Mouse (Mus musculus) hindbrain, embryonic 14.5 days (tissue): ENCODE results near the gene Edaradd. TPM values are rescaled to one million over a fixed set of nuclear protein-coding genes. Genes with fewer than 3 reads are reported as not detected.
"Not testable (repeated sequence)": the region's sequence is repeated elsewhere in the genome, so short reads cannot be mapped to it uniquely, and the experiment has no call there.

ENCODE experiments used
- ATAC-seq: fragments of 200-750 bp; cut with Nextera tagmentation; 2 replicates; pipeline ENCODE4 v1.8.0; 2017; ENCODE audit warnings: moderate number of reproducible peaks, mild to moderate bottlenecking, moderate TSS enrichment, moderate library complexity; ENCODE audit not compliant: low FRiP score
- DNase-seq: peaks from one replicate; pipeline ENCODE4 v3.0.0-alpha.2; 2015; ENCODE audit warnings: low spot score
- H3K27ac ChIP-seq: fragments of 300-500 bp; sonication (generic); 2 replicates; pipeline ENCODE4 v1.5.1; 2014; ENCODE audit warnings: mild to moderate bottlenecking, moderate library complexity
- H3K27me3 ChIP-seq: fragments of 300-500 bp; sonication (generic); 2 replicates; pipeline ENCODE4 v1.6.1; 2014; ENCODE audit warnings: mild to moderate bottlenecking, low read length, mixed read lengths; ENCODE audit not compliant: control insufficient read depth, insufficient read depth
- H3K36me3 ChIP-seq: fragments of 300-500 bp; sonication (generic); replicated peaks from 2 replicates; pipeline ENCODE4 v1.6.1; 2014; ENCODE audit not compliant: control insufficient read depth, insufficient read depth
- H3K4me1 ChIP-seq: fragments of 300-500 bp; sonication (generic); replicated peaks from 2 replicates; pipeline ENCODE4 v1.6.1; 2014; ENCODE audit warnings: antibody characterized with exemption, low read length, mixed read lengths; ENCODE audit not compliant: control insufficient read depth, insufficient read depth
- H3K4me2 ChIP-seq: fragments of 300-500 bp; sonication (generic); replicated peaks from 2 replicates; pipeline ENCODE4 v1.6.1; 2014; ENCODE audit warnings: mild to moderate bottlenecking, moderate library complexity
- H3K4me3 ChIP-seq: fragments of 300-500 bp; sonication (generic); replicated peaks from 2 replicates; pipeline ENCODE4 v1.5.1; 2014; ENCODE audit warnings: mild to moderate bottlenecking, low read length
- H3K9ac ChIP-seq: fragments of 300-500 bp; sonication (generic); 2 replicates; pipeline ENCODE4 v1.6.1; 2014
- H3K9me3 ChIP-seq: fragments of 300-500 bp; sonication (generic); 2 replicates; pipeline ENCODE4 v1.6.1; 2016; ENCODE audit warnings: low read length; ENCODE audit not compliant: control insufficient read depth
- WGBS: fragments of 180-500 bp; shearing (Covaris S2); extraction: QIAGEN DNeasy Blood & Tissue Kit; methylation state at CpG from one replicate; pipeline ENCODE4 v1.1.7; 2014; 5-methylcytosine and 5-hydroxymethylcytosine counted together
- polyA plus RNA-seq: library from polyadenylated mRNA; unstranded; fragments of >200 nt; fragmentation: Nextera tagmentation; extraction: Ambion mirVana; gene quantifications from 2 replicates; pipeline ENCODE4 v1.2.1, GENCODE M21; 2014

Edaradd gene
- polyA plus RNA-seq, 1 experiment from 2014 or later: 2.0 TPM

GRCm38 (mm10) chr13:12473724-12474378 is 46.4 kb downstream of the Edaradd start:
- H3K4me1 ChIP-seq: no peaks in the 10 kb centered on the region
- DNase-seq (peak; percentile 96), ATAC-seq (peak; percentile 87)
- H3K9me3 ChIP-seq: no peaks in the 10 kb centered on the region
- no peaks in the 10 kb centered on the region for H3K27me3 ChIP-seq
- 0 out of 2 replicates have a peak overlapping the region, but pooled peaks have one; percentile 26 for H3K9ac ChIP-seq
- no peaks in the 10 kb centered on the region for H3K36me3 ChIP-seq
- 38% methylated on average over 8 of the region's 8 CpGs for WGBS
- H3K27ac ChIP-seq: no peak overlapping the region
- H3K4me2 ChIP-seq: no peak overlapping the region
- H3K4me3 ChIP-seq: no peak overlapping the region

- H3K9me3 ChIP-seq: no peaks in the 10 kb centered on the region
- ATAC-seq (no peak), DNase-seq (no peak)
- no peaks in the 10 kb centered on the region for H3K27me3 ChIP-seq
- no peak overlapping the region for H3K4me2 ChIP-seq
- no peak overlapping the region for H3K9ac ChIP-seq
- no peaks in the 10 kb centered on the region for H3K4me1 ChIP-seq
- no peak overlapping the region for H3K4me3 ChIP-seq
- H3K27ac ChIP-seq: no peak overlapping the region
- whole genome bisulfite sequencing: 97% methylated on average over 1 of the region's 1 CpGs
- no peaks in the 10 kb centered on the region for H3K36me3 ChIP-seq
These were observed 51.8 kb downstream of the Edaradd start for GRCm38 (mm10) chr13:12468488-12468887.

GRCm38 (mm10) chr13:12464844-12465243 is 55.4 kb downstream of the Edaradd start, which contains the start of gene Lgals8:
Gene Lgals8 (minus strand): TSS chr13:12464944.
- Histone ChIP-seq H3K36me3 (no peaks in the 10 kb centered on the region), H3K4me3 (no peak within 1 kb of the TSS), H3K27me3 (no peaks in the 10 kb centered on the region), H3K9me3 (no peaks in the 10 kb centered on the region), H3K9ac (no peak within 1 kb of the TSS), H3K4me2 (no peak within 1 kb of the TSS), H3K27ac (no peak within 1 kb of the TSS), H3K4me1 (peaks cover 6% of the 10 kb centered on the region; the same call in 1 of the 2 replicates)
- DNase-seq: no peak
- no peak for ATAC-seq
- 89% methylated on average over 1 of the region's 1 CpGs for WGBS

GRCm38 (mm10) chr13:12464159-12464558 is 56.1 kb downstream of the Edaradd start:
- not testable (repeated sequence) for ATAC-seq, H3K9me3 ChIP-seq, H3K27ac ChIP-seq, H3K27me3 ChIP-seq, H3K4me3 ChIP-seq, H3K9ac ChIP-seq, H3K4me1 ChIP-seq, H3K36me3 ChIP-seq, H3K4me2 ChIP-seq, DNase-seq
- 79% methylated on average over 6 of the region's 6 CpGs for WGBS

- H3K9me3 ChIP-seq: no peaks in the 10 kb centered on the region
- 83% methylated on average over 4 of the region's 4 CpGs for WGBS
- peaks cover 6% of the 10 kb centered on the region; the same call in 1 of the 2 replicates for H3K4me1 ChIP-seq
- DNase-seq: no peak
- ATAC-seq: no peak
- no peak overlapping the region for H3K4me3 ChIP-seq
- no peak overlapping the region for H3K4me2 ChIP-seq
- no peaks in the 10 kb centered on the region for H3K36me3 ChIP-seq
- no peak overlapping the region for H3K9ac ChIP-seq
- H3K27me3 ChIP-seq: no peaks in the 10 kb centered on the region
- H3K27ac ChIP-seq: no peak overlapping the region
These were observed 57.6 kb downstream of the Edaradd start for GRCm38 (mm10) chr13:12462623-12463022.

- Histone ChIP-seq H3K27me3 (no peaks in the 10 kb centered on the region), H3K27ac (0 out of 2 replicates have a peak overlapping the region, but pooled peaks have one; percentile 48), H3K4me3 (peak overlapping the region; percentile 73), H3K4me2 (peak overlapping the region; percentile 71), H3K9ac (peak overlapping the region; percentile 74), H3K36me3 (peaks cover 3% of the 10 kb centered on the region; the same call in 1 of the 2 replicates), H3K4me1 (peaks cover 6% of the 10 kb centered on the region; the same call in 1 of the 2 replicates), H3K9me3 (no peaks in the 10 kb centered on the region)
- no peak for DNase-seq
- 4% methylated on average over 7 of the region's 7 CpGs for WGBS
- peak; percentile 50 for ATAC-seq
These were observed 58.5 kb downstream of the Edaradd start for GRCm38 (mm10) chr13:12461730-12462119.

GRCm38 (mm10) chr13:12460881-12461729 is 59.1 kb downstream of the Edaradd start:
- H3K4me3 ChIP-seq: peak overlapping the region; percentile 73
- H3K9ac ChIP-seq: peak overlapping the region; percentile 74
- peak; percentile 82 for DNase-seq
- H3K36me3 ChIP-seq: peaks cover 6% of the 10 kb centered on the region; the same call in 1 of the 2 replicates
- peaks cover 6% of the 10 kb centered on the region; the same call in 1 of the 2 replicates for H3K4me1 ChIP-seq
- under 1% methylated on average over 59 of the region's 59 CpGs for WGBS
- H3K9me3 ChIP-seq: no peaks in the 10 kb centered on the region
- H3K27me3 ChIP-seq: no peaks in the 10 kb centered on the region
- peak; percentile 94 for ATAC-seq
- peak overlapping the region; percentile 48 for H3K27ac ChIP-seq
- peak overlapping the region; percentile 71 for H3K4me2 ChIP-seq

- WGBS: 8% methylated on average over 8 of the region's 8 CpGs
- Histone ChIP-seq H3K27ac (peak overlapping the region; percentile 48; the same call in 1 of the 2 replicates), H3K4me1 (peaks cover 6% of the 10 kb centered on the region; the same call in 1 of the 2 replicates), H3K9me3 (no peaks in the 10 kb centered on the region), H3K36me3 (peaks cover 13% of the 10 kb centered on the region; the same call in 1 of the 2 replicates), H3K4me2 (peak overlapping the region; percentile 71), H3K9ac (peak overlapping the region; percentile 74), H3K27me3 (no peaks in the 10 kb centered on the region), H3K4me3 (peak overlapping the region; percentile 73)
- ATAC-seq (no peak; the same call in 1 of the 2 replicates), DNase-seq (peak; percentile 41)
These were observed 59.8 kb downstream of the Edaradd start for GRCm38 (mm10) chr13:12460443-12460842.

- Histone ChIP-seq H3K4me1 (peaks cover 2% of the 10 kb centered on the region; the same call in 1 of the 2 replicates), H3K4me3 (no peak overlapping the region), H3K9ac (no peak overlapping the region), H3K27me3 (no peaks in the 10 kb centered on the region), H3K4me2 (no peak overlapping the region), H3K36me3 (peaks cover 29% of the 10 kb centered on the region; the same call in 1 of the 2 replicates), H3K9me3 (no peaks in the 10 kb centered on the region), H3K27ac (no peak overlapping the region)
- DNase-seq (no peak), ATAC-seq (no peak)
- 78% methylated on average over 7 of the region's 7 CpGs for WGBS
These were observed 63.5 kb downstream of the Edaradd start for GRCm38 (mm10) chr13:12456711-12457110.
